Mouse (Mus musculus) 416B (cell line): ENCODE data around the gene Nkx2-5.

Experiments
- DNase-seq: peaks from one replicate; pipeline ENCODE4 v3.0.0; 2011; ENCODE audit warnings: low read depth

The Nkx2-5 gene

DNA sequence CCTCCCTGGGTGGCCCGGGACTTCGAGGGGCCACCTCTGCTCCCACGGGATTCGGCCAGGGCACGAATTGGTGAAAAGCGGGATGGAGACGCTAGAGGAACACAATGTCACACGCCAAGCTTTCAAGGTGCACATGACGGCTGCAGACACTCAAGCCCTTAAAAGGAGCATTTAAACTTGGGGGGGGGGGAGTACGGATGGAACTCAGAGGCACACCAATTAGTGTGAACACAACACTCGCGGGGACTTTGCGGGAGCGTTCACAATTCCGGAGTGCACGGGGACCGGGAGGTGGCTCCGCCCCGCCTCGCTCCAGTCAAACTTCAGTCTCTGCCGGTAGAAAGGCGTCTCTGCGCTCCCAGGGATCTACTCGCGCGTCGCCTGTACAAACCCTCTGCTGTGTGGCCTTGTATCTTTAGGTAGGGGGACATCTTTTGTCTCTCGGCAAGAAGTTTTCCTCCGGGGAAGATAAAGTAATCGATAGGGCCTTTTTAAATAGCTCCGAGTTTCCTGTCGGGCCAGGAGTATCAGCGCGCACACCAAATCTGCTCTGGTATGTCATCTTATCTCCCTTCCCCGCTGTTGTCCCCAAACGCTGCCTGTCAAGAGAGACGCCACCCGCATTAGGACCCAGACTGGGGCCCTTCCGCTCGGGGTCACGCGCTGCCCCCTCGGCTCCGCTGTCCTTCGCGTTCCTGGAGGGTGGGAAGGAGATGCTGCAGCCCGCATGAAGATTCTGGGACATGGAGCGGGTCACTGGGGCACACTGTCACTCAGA is 5.7 kb upstream of the Nkx2-5 start:
- no peak for DNase-seq

DNA sequence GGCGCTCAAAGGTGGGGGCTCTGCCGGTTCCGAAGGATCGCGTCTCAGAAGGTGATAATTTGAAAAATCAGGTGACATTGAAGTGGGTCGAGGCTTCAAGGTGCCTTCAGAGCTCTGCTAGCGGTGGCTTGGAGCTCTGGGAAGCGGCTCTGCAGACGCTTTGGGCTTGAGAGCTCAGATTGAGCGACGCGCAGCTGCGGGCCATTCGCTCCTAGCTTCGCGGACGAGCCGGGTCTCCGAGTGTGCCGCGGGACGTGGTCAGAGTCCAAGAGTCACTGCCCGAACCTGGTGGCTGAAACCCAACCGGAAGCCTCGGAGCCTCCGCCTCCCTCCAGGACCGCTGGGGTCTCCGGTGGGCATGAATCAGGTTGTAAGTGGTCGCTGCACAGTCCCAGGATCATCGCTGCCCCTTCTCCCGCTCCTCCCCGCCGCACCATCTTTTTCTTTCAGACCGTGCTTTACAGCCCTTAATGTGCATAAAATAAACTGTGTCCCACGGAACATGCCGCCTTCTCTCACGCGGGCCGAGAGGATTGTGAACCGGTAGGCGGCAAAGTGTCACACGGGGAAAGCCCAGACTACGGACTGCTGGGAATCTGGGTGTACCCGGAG is 5.0 kb upstream of the Nkx2-5 start:
- no peak for DNase-seq

DNA sequence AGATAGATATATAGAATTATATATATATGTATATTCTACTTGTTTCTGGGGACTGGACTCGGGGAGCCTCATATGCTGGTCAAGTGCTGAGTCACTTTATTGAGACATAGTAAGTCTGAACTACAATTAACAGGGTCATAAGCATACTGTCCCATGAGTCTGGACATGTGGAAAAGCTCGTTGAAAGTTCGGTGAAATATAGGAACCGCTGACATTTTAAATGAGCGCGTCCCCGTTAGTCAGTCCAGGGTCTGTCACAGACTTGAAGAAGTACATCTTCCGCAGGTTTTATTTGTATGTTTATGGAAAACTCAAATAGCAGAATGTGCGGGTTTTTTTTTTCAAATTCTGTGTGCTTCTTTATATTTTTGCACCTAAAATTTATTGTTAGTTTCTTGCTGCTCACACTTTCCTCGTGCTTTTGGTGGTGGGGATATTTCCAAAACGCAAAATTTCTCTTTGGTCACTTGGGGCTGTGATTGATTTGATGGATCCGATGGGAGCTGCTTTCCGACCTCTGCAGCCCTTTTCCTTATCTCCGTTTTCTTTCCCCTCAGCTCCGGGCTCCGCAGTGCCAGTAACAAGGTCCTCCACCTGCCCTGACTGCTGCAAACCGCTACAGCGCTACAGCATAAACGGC is 4.4 kb upstream of the Nkx2-5 start:
- DNase-seq: no peak

DNA sequence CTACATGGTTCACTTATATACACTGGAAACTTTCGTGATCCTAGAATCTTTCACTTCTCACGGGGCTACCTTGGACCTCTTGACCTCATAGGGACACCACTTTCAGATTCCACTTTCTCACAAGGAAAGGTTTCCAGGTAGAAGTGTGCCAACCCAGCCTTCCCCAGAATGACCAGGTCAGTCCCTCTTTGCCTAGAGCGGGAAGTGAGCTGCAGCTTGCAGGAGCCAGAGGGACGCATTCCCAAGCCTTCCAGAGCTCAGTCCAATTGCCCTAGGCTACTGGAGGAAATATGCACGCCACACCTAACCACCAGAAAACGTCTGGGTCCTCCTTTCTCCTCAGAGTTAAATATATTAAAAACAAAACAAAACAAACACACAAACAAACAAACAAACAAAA is 3.4 kb upstream of the Nkx2-5 start:
- no peak for DNase-seq

DNA sequence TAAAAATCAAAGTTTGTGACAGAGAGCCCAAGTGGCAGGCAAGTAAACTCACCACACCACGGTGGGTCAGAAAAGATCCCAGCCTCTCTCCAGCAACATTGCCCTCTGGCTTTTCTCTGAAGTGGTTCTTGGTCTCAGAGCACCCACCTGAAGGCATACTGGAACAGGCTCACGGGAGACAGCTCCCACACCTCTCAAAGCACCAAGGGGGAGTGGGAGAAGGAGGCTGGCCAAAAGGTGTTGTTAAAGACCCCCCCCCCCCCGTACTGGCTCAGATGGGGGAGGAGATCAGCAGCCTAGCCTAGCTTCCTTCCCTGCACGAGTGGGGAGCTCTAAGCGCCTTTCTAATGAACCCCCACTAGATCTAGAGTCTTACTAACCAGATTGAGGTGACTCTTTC is 3.0 kb upstream of the Nkx2-5 start:
- no peak for DNase-seq

DNA sequence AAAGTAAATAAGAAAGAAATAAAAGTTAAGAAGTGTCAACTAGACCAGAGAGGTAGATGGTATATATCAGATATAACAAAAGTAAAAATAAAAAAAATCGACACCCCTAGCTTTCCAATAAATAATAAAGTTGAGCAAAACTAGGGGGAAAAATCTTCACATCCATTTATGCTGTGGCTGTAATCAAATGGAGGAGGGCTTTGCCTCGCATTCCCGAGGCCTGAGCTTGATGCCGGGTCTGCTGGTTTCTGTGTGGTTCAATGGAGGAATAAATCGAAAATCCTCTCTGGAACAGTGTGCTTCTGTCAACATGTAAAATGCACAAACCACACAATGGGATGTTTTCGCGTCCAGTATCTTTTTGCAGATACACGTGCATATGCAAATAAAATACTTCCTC is 1.6 kb upstream of the Nkx2-5 start:
- no peak for DNase-seq

DNA sequence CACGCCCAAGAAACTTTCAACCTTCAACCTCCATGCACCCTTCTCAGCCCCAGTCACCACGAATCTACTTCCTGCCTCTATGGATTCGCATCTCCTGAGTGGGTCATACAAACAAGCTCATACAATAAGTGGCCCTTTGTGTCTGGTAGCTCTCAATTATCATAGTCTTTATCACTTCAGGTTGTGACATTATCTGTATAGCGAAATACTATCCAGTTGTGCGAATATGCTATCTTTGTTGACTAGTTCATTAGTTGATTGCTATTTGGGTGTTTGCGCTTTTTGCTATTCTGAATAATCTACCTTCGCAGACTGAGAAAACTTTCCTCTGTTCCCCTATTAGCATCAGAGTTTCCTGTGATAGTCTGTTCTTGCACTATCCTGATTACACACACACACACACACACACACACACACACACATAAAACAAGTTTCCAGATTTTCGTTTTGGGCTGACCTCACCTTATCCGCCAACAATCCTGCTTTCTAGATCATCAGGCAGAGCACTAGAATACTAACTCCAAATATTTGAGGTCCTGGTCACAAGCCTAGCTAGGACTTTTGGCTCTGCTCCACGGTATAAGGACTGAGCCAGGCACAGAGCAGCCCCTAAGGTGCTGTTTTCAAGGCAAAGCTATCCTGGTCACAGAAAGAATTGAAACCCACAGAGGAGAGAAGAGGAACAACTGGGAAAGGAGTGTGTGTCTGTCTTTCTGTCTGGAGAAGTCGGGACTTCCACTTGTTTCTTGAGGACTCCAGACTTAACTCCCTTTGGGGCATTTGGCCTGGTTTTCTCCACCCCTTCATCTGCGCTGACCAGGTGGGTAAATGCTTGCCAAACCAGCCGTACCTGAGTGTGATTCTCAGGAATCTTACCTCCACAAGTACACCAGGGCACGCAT is 591 bp upstream of the Nkx2-5 start:
- no peak for DNase-seq

DNA sequence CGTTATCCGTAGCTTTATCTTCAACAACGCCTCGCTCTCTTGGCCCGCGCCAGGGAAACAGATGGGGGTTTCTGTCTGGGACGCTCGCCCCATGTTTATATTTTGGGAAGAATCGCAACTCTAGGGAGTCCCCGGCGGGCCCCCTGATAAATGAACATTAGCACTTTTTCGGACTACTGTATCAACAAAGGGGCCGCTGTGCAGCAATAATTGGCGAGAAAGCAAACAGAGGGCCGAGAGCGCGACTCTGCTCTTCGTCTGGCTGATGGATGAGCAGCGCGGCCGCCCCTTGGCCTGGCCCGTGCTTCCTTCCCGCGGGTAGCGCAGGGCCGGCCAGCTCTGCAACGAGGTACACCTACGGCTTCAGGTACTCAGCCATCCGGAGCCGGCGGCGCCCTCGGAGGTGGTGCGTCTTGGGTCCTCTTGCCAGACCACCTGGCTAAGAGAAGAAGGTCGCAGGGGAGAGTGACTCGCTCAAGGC is 398 bp downstream of the Nkx2-5 start:
- no peak for DNase-seq

DNA sequence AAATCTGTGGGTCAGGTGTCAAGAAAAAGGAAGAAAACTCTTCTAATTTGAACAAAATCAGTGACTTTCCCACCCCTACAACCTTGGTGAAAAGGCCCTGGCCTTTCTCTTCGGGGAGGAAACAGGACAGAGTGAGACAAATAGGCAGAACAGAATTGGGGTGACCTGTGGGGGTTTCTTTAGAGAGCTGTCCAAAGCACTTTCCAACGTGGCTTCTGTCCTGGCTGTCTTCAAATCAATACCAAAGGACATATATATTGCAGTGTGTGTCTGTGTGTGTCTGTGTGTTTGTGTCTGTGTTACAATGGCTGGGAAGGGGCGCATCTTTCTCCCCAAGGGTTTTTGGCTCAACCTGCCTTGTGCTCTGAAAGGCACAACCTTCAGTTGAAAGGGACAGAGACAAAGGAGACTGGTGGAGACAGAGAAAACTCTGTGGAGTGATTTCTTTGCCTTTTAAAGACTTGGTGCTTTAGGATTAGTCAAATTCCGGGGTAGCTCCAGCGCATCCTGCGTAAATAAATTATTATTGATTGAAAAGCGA is 1.0 kb downstream of the Nkx2-5 start:
- DNase-seq: no peak

DNA sequence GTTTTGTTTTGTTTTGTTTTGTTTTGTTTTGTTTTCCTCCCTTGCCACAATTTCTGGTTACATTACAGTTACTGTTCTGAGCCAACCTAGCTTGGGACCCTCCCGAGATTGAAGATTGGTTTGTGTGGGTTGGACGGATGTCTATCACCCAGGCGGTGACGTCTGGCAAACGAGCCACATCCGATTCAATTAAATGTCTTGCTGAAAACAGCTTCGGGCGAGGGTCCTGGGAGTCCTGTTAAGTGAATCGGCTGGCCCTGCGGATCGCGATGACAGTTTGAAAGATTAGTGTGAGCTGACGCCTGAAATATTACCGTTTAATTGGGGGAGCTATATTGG is 1.6 kb downstream of the Nkx2-5 start:
- no peak for DNase-seq

DNA sequence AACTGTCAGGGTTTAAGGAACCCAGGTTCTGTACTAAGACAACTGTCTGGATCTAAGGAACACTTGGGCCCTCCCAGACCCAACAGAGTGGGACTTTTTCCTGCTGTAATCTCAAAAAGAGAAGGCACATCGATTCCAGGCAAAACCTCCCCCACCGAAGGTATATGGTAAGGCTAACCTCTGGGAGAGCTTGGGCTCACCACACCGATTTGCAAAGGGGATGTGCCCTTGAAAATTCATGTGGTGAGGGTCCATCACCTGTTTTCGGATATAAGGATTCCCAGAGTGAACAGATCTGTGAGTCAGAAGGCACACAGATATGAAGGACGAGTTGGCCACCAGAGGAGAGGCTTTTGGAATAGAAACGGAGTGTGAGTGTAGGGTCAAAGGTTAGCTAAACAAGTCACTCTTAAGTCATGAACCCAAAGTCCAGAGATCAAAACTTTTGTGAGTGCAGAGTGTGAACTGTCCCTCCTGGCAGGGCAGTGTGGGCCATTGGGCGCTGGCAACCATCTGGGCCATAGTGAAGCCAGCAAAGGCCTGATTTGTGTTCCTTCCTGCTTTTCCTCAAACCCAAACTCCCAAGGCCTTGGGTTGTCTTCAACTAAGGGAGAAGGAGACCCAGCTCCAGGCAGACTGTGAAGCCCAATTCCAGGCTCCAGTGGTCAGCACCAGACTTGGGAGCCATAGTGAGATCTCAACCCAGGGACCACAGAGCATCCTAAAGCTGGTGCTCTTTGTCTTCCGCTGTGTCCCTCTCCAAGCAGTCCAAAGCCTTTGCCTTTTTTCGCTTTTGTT is 2.2 kb downstream of the Nkx2-5 start:
- no peak for DNase-seq

DNA sequence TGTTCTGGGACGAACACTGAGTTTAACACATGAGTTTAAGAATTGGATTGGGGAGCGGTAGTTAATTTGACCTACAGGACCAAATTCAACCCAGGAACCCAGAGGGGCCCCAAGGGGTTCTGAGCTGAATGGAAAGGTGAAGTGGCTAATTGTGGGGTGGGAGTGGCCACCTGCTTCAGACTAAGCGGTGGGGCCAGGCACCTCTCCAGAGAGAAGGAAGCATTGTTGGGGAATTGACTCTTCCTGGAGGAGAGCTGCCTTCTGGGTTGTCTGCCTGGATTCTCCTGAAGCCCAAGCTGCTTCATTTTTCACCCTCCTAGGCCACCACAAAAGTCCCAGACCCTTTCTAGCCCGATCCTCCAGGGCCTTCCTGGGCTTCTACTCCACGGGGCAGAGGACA is 2.8 kb downstream of the Nkx2-5 start:
- no peak for DNase-seq

DNA sequence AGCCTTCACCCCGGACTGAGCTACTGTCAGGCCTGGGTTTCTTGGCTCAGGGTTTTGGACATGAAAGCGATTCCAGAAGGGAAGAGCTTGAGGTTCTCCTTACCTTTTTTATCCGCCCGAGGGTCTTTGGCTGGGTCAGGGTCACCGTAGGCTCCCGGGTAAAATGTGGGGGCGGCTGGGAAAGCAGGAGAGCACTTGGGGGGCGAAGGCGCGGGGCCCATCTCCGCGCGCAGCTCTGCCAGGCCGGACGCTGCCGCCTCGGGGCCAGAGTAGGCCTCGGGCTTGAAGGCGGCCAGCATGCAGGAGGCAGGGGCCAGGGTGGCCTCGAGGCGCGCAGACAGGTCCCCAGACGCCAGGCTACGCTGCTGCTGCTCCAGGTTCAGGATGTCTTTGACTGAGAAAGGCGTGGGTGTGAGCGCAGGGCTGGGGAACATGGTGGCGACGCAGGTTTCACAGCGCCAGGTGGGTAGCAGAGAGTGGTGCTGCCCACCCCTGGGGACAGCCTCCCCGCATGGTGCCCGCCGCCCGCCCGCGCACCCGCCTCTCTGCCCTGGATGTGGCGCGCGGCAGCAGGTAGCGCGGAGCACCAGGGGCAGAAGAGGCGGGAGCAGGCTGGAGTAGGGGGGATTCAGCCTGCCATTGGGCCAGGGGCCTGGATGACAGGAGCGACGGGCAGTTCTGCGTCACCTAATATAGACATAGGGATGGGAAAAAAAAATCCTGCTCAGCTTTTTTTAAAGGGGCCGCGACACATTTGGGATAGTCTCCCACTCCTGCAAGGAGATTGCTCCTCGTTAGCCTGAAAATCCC is 3.7 kb downstream of the Nkx2-5 start:
- DNase-seq: no peak

DNA sequence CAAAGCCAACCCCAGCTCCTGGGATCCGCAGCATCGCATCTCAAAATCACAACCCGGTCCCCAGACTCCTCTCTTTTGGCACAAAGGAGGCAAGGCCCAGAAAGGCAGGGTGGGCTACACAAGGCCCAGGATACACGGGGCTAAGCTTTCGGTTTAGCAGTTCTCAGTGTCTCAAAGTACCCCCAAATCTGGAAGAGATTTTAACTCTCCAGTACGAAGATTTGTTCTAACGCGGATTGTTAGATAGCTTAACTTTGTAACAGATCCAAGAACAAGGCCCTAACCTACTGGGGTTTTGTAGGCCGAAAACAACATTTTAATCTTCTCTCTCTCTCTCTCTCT is 4.4 kb downstream of the Nkx2-5 start:
- no peak for DNase-seq

DNA sequence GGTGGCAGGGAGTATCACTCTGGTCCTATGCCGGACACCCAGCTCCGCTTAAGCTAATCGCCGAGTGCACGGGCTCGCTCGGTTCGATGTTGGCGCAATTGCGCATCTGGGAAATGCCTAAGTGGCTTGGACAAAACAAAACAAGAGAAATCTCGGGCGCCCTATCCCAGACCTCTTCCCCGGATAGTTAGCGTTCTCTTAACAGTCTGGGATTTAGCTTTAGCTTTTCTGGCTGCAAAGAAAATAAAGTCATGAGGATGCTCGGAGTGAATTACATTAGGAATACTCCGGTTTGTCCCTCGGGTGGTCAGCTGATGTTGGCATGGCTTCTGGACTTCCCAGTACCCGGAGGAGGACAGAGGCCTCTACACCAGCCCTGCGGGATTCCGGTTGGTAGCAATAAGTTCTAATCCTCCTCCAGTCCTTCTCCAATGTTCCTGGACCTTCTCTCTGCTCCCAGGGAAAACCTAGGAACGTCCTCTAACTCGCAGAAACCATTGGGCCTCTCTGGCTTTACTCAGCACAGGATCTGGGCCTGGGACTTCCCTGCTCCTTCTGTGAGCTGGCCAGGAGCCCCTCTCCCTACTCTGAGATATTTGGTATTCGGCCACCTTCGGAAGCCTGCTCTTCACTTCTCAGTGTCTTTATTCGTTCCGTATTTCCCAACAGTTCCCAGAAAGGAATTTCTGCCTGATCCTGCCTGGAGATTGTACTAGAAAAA is 4.9 kb downstream of the Nkx2-5 start:
- DNase-seq: no peak

DNA sequence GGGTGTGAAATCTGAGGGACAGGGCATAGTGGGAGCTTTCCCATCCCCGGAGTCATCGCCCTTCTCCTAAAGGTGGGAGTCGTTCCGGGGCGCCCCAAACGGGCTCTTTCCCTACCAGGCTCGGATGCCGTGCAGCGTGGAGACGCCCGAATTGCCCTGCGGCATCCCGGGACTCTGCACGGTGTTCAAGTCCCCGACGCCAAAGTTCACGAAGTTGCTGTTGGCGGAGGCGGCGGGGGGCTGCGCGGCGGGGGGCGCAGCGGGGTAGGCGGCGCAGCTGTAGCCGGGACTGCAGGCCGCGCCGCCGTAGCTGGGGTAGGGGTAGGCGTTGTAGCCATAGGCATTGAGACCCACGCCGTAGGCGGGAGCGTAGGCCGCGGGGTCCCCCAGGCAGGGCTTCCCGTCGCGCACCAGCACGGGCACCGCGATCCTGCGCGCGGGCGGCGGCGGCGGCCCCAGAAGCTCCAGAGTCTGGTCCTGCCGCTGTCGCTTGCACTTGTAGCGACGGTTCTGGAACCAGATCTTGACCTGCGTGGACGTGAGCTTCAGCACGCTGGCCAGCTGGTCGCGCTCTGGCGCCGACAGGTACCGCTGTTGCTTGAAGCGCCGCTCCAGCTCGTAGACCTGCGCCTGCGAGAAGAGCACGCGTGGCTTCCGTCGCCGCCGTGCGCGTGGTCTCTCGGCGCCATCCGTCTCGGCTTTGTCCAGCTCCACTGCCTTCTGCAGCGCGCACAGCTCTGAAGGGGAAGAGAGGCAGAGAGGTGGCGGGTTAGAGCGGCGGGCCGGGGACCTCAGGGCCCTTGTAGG is 5.7 kb downstream of the Nkx2-5 start:
- DNase-seq: no peak

DNA sequence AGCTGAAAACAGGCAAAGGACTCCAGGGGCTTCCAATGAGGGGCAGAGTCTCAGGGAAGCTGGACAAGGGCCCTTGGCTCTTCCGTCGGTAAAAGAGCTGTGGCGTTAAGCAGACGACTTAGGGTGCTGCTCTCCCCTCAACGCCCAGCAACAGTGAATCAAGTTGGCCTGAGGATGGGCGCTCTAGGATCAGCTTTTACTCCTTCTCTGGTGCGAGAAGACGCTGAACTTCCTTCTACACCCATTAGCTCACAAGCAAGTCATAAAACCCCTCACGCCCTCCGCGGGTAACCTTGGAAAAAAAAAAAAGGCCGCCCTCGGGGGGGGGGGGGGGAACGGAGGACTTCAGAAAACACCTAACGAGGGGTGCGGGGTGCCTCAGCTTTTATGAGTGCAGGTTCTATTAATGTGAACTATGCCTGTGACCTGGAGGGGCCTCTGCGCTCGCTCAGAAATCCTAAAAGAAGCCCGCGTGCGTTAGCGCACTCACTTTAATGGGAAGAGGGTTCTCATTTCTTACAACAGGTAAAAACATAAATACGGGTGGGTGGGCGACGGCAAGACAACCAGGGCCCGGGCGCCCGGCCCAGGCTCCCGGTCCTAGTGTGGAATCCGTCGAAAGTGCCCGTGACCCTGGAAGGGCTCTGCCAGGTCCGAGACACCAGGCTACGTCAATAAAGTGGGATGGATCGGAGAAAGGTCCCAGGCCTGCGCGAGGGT is 6.5 kb downstream of the Nkx2-5 start:
- DNase-seq: no peak

DNA sequence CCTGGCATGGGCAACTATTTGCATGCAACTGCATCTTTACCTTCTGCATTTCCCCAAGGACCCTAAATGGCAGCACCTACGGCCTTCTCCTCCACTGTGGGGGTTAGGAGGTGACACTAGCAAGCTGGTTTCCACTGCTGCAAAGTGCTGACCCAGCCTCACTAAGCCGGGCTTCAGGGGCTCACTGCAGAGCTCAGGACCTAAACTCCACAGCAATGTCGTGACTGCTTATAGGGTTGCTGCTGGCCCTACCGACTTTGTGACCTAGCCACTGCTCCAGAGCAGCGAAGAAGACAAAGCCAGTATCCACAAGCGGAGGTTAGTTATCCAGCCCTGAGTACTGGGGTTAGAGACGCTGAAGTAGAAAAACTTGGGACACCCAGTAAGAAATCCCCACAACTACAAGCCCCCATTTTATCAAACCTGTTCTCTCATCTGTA is 7.2 kb downstream of the Nkx2-5 start:
- no peak for DNase-seq
